Mouse (Mus musculus): ENCODE data around the gene Duox1. TPM values are rescaled to one million over a fixed set of nuclear protein-coding genes. Genes with fewer than 3 reads are reported as not detected.

The Duox1 gene
- polyA plus RNA-seq, 1 experiment = not detected

GRCm38 (mm10) chr2:122372541-122372940, 57.1 kb downstream of the Duox1 start:
- Histone ChIP-seq H3K4me1 (ENCODE audit: control insufficient read depth, insufficient read depth, insufficient read length) (peaks cover 5% of the 10 kb centered on the region), H3K36me3 (ENCODE audit: control insufficient read depth, insufficient read depth, low read length) (no peaks in the 10 kb centered on the region), H3K4me3 (ENCODE audit: extremely low read depth, insufficient read depth, insufficient read length) (no peak overlapping the region), H3K27me3 (ENCODE audit: control insufficient read depth, insufficient read depth, low read length) (no peaks in the 10 kb centered on the region), H3K27ac (ENCODE audit: insufficient read depth, low read length) (no peak overlapping the region)
- TF ChIP-seq CTCF (IDR thresholded peaks at IDR 0.05; ENCODE audit: extremely low read depth, insufficient read depth, insufficient read length, insufficient replicate concordance) (no peak), POLR2A (IDR thresholded peaks at IDR 0.05; ENCODE audit: low read depth, low read length) (no peak)
- 90% methylated on average over 1 of the region's 1 CpGs for WGBS
- DNase-seq (ENCODE audit: low read depth in 1 of 2, low spot score in 2 of 2) = no peak

GRCm38 (mm10) chr2:122374012-122374411, 58.5 kb downstream of the Duox1 start:
- TF ChIP-seq POLR2A (IDR thresholded peaks at IDR 0.05; ENCODE audit: low read depth, low read length) = no peak
- no peak for TF ChIP-seq CTCF (IDR thresholded peaks at IDR 0.05; ENCODE audit: extremely low read depth, insufficient read depth, insufficient read length, insufficient replicate concordance)
- no peak for DNase-seq (ENCODE audit: low read depth in 1 of 2, low spot score in 2 of 2)
- WGBS = 82% methylated on average over 5 of the region's 5 CpGs
- H3K4me1 ChIP-seq (ENCODE audit: control insufficient read depth, insufficient read depth, insufficient read length) = peaks cover 2% of the 10 kb centered on the region; the same call in 1 of the 2 replicates
- no peak overlapping the region for H3K4me3 ChIP-seq (ENCODE audit: extremely low read depth, insufficient read depth, insufficient read length)
- H3K36me3 ChIP-seq (ENCODE audit: control insufficient read depth, insufficient read depth, low read length) = no peaks in the 10 kb centered on the region
- H3K27ac ChIP-seq (ENCODE audit: insufficient read depth, low read length) = no peak overlapping the region
- H3K27me3 ChIP-seq (ENCODE audit: control insufficient read depth, insufficient read depth, low read length) = no peaks in the 10 kb centered on the region

- Histone ChIP-seq H3K36me3 (ENCODE audit: control insufficient read depth, insufficient read depth, low read length) (no peaks in the 10 kb centered on the region), H3K27ac (ENCODE audit: insufficient read depth, low read length) (no peak overlapping the region), H3K27me3 (ENCODE audit: control insufficient read depth, insufficient read depth, low read length) (no peaks in the 10 kb centered on the region), H3K4me3 (ENCODE audit: extremely low read depth, insufficient read depth, insufficient read length) (peak overlapping the region; percentile 54), H3K4me1 (ENCODE audit: control insufficient read depth, insufficient read depth, insufficient read length) (0 out of 2 replicates have a peak, but pooled peaks cover 2% of the 10 kb centered on the region)
- WGBS = 27% methylated on average over 23 of the region's 23 CpGs
- DNase-seq (ENCODE audit: low read depth in 1 of 2, low spot score in 2 of 2) = no peak
- TF ChIP-seq CTCF (IDR thresholded peaks at IDR 0.05; ENCODE audit: extremely low read depth, insufficient read depth, insufficient read length, insufficient replicate concordance) (no peak), POLR2A (IDR thresholded peaks at IDR 0.05; ENCODE audit: low read depth, low read length) (no peak)
These were observed 59.3 kb downstream of the Duox1 start for GRCm38 (mm10) chr2:122374666-122375331.

GRCm38 (mm10) chr2:122375391-122375991, 60.0 kb downstream of the Duox1 start:
- 0 out of 2 replicates have a peak, but pooled peaks cover 2% of the 10 kb centered on the region for H3K4me1 ChIP-seq (ENCODE audit: control insufficient read depth, insufficient read depth, insufficient read length)
- DNase-seq (ENCODE audit: low read depth in 1 of 2, low spot score in 2 of 2) = peak; percentile 90 to 98
- H3K27me3 ChIP-seq (ENCODE audit: control insufficient read depth, insufficient read depth, low read length) = no peaks in the 10 kb centered on the region
- H3K4me3 ChIP-seq (ENCODE audit: extremely low read depth, insufficient read depth, insufficient read length) = peak overlapping the region; percentile 83
- H3K27ac ChIP-seq (ENCODE audit: insufficient read depth, low read length) = peak overlapping the region; percentile 80
- H3K36me3 ChIP-seq (ENCODE audit: control insufficient read depth, insufficient read depth, low read length) = no peaks in the 10 kb centered on the region
- WGBS = 0% methylated on average over 32 of the region's 32 CpGs
- TF ChIP-seq CTCF (IDR thresholded peaks at IDR 0.05; ENCODE audit: extremely low read depth, insufficient read depth, insufficient read length, insufficient replicate concordance) = no peak
- no peak; the same call in 1 of the 2 replicates for TF ChIP-seq POLR2A (IDR thresholded peaks at IDR 0.05; ENCODE audit: low read depth, low read length)

- under 1% methylated on average over 22 of the region's 22 CpGs for WGBS
- 0 out of 2 replicates have a peak, but pooled peaks cover 2% of the 10 kb centered on the region for H3K4me1 ChIP-seq (ENCODE audit: control insufficient read depth, insufficient read depth, insufficient read length)
- H3K27ac ChIP-seq (ENCODE audit: insufficient read depth, low read length) = peak overlapping the region; percentile 80
- TF ChIP-seq POLR2A (IDR thresholded peaks at IDR 0.05; ENCODE audit: low read depth, low read length) (no peak), CTCF (IDR thresholded peaks at IDR 0.05; ENCODE audit: extremely low read depth, insufficient read depth, insufficient read length, insufficient replicate concordance) (no peak)
- H3K4me3 ChIP-seq (ENCODE audit: extremely low read depth, insufficient read depth, insufficient read length) = peak overlapping the region; percentile 83
- no peaks in the 10 kb centered on the region for H3K27me3 ChIP-seq (ENCODE audit: control insufficient read depth, insufficient read depth, low read length)
- no peaks in the 10 kb centered on the region for H3K36me3 ChIP-seq (ENCODE audit: control insufficient read depth, insufficient read depth, low read length)
- peak in 1 of 2 experiments; percentile 47 for DNase-seq (ENCODE audit: low read depth in 1 of 2, low spot score in 2 of 2)
These were observed 60.6 kb downstream of the Duox1 start for GRCm38 (mm10) chr2:122376041-122376561.

- TF ChIP-seq CTCF (IDR thresholded peaks at IDR 0.05; ENCODE audit: extremely low read depth, insufficient read depth, insufficient read length, insufficient replicate concordance) = no peak
- TF ChIP-seq POLR2A (IDR thresholded peaks at IDR 0.05; ENCODE audit: low read depth, low read length) = peak; percentile 66; the same call in 1 of the 2 replicates
- DNase-seq (ENCODE audit: low read depth in 1 of 2, low spot score in 2 of 2) = peak; percentile 93 to 95
- Histone ChIP-seq H3K27ac (ENCODE audit: insufficient read depth, low read length) (peak overlapping the region; percentile 87), H3K27me3 (ENCODE audit: control insufficient read depth, insufficient read depth, low read length) (no peaks in the 10 kb centered on the region), H3K4me3 (ENCODE audit: extremely low read depth, insufficient read depth, insufficient read length) (peak overlapping the region; percentile 70), H3K4me1 (ENCODE audit: control insufficient read depth, insufficient read depth, insufficient read length) (0 out of 2 replicates have a peak, but pooled peaks cover 2% of the 10 kb centered on the region), H3K36me3 (ENCODE audit: control insufficient read depth, insufficient read depth, low read length) (no peaks in the 10 kb centered on the region)
- under 1% methylated on average over 28 of the region's 28 CpGs for WGBS
These were observed 61.8 kb downstream of the Duox1 start for GRCm38 (mm10) chr2:122377215-122377674.
